Mouse (Mus musculus) heart, adult 2 months (tissue): ENCODE results near the gene Gata3.

Experiments used
- CTCF ChIP-seq: fragments of 200-600 bp; IDR thresholded peaks from 2 replicates; pipeline ENCODE4 v1.8.1; 2022; ENCODE audit warnings: antibody characterized with exemption, mild to moderate bottlenecking, moderate library complexity
- POLR2A ChIP-seq: fragments of 200-500 bp; IDR thresholded peaks from 2 replicates; pipeline ENCODE4 v1.6.1; 2011; ENCODE audit warnings: mild to moderate bottlenecking, low read depth, low read length, control low read depth; ENCODE audit not compliant: insufficient read depth

DNA sequence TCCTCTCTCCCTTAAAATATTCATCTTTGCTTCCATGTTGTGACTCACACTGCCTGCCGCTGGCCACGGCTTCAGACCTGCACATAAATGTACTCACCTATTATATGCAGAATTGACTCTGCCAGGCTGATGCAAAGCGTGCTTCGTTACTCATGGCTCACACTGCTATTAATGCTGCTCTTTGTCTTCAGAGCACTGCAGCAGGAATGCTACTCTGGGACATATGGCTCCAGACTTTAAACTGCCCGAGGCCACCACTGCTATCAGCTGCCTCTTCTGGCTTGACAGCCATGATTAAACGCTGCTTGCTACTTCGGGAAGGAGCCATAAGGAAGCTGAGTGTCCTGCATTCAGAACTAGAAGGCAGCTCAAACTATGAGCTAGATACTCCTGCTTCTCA, 54.6 kb downstream of the Gata3 start:
- TF ChIP-seq CTCF (no peak), POLR2A (no peak)
